Mouse (Mus musculus) E14TG2a.4 (cell line): ENCODE results near the gene Prickle1.

Source experiments
- CTCF ChIP-seq: conservative IDR thresholded peaks from 2 replicates; pipeline ENCODE4 v1.5.1; 2014; ENCODE audit warnings: low read length
- NANOG ChIP-seq: IDR thresholded peaks from 2 replicates; pipeline ENCODE4 v1.6.1; 2014; ENCODE audit warnings: borderline replicate concordance, low read length, mixed read lengths
- POU5F1 ChIP-seq: IDR thresholded peaks from 2 replicates; pipeline ENCODE4 v1.6.1; 2014; ENCODE audit warnings: low read length, borderline replicate concordance

DNA sequence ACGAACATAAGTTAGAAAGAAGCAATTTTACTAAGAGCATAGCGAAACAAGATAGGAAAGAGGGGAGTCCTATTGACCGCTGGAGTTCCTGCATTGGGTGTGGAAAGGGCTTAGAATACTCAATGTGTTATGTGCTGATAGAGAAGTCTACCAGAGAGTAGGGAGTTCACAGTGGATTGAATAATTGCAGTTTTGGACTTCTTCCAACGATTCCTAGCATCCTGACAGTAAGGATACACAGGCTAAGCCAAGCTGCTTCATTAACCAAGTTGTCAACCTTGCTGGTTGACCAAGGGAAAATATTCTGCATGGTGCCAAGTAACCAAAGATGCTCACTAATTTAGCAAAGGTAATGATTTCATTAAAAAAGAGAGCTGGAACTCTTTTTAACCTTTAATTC is 118.0 kb downstream of the Prickle1 start:
- TF ChIP-seq CTCF, result no peak
- TF ChIP-seq POU5F1, result no peak
- no peak for TF ChIP-seq NANOG
